Mouse (Mus musculus): ENCODE measurements around the gene Ptpn3. TPM values are rescaled to one million over a fixed set of nuclear protein-coding genes. Genes with fewer than 3 reads are reported as not detected.

The Ptpn3 gene
- total and polyA plus RNA-seq, 3 experiments, result 4.7 to 8.4 TPM; not detected in 1

DNA sequence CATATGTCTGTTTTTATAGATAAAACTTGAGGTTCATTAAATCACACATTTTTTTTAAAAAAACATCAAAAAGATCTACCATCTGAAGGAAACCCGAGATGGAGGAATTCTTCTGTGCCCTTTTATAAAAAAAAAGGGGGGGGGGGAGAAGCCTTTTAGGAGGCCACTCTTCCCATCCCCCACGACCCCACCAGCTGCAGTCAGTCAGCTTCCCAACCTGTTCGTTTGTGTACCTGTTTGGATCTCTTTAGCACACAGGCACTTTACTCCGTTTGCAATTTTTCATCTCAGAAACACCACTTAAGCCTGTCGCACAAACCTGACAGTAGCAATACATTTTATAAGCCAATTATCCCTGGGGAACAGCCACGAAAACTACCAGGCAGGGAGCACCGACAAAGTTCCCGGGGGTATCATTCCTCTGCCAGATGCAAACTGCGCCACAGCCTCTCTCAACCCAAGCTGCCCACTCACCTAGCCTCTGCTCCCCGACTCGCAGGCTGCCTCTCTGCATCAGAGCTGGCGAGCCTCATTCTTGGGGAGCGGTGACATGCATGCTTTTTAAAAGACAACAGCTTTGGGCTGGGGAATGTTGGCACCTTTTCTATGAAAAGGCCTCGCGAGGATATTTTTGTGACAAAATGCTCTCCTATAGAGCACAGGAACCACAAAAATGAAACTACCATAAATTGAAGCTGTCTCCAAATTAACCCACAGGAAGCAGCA lies 160.5 kb downstream of the Ptpn3 start:
- Histone ChIP-seq H3K27me3 (ENCODE audit: control insufficient read depth in 1 of 2, insufficient read depth in 2 of 2, low read length in 2 of 2) (no peaks in the 10 kb centered on the region; a peak in 2 of 4 replicates), H3K36me3 (ENCODE audit: control insufficient read depth in 1 of 2, insufficient read depth in 2 of 2, low read length in 2 of 2) (no peaks in the 10 kb centered on the region), H3K9ac (ENCODE audit: control insufficient read depth, low read depth, low read length, poor library complexity, severe bottlenecking) (no peak overlapping the region), H3K9me3 (replicated peaks; ENCODE audit: insufficient read depth, low read length) (no peaks in the 10 kb centered on the region), H3K27ac (ENCODE audit: control insufficient read depth, low read depth, low read length) (no peak overlapping the region), H3K4me3 (ENCODE audit: control insufficient read depth in 1 of 2, insufficient read depth in 1 of 2, low read depth in 2 of 2, low read length in 2 of 2) (no peak overlapping the region), H3K4me1 (ENCODE audit: control insufficient read depth in 1 of 2, insufficient read depth in 2 of 2, low read length in 2 of 2) (no peaks in the 10 kb centered on the region), H3K79me2 (ENCODE audit: control insufficient read depth, insufficient read depth, low read length, poor library complexity) (no peaks in the 10 kb centered on the region)
- no peak for TF ChIP-seq ZKSCAN1 (IDR thresholded peaks at IDR 0.05; ENCODE audit: low read depth, low read length)
- TF ChIP-seq NELFE (IDR thresholded peaks at IDR 0.05; ENCODE audit: low read depth, low read length), result no peak
- TF ChIP-seq TCF12 (IDR thresholded peaks at IDR 0.05; ENCODE audit: low read depth, low read length), result no peak
- no peak for TF ChIP-seq POLR2AphosphoS5 (IDR thresholded peaks at IDR 0.05; ENCODE audit: borderline replicate concordance, low read depth, low read length)
- TF ChIP-seq ZC3H11A (IDR thresholded peaks at IDR 0.05; ENCODE audit: low read depth, low read length), result no peak
- no peak for TF ChIP-seq USF1 (IDR thresholded peaks at IDR 0.05; ENCODE audit: low read depth, low read length)
- no peak for TF ChIP-seq TBP (IDR thresholded peaks at IDR 0.05; ENCODE audit: low read depth, low read length)
- TF ChIP-seq MEF2A (IDR thresholded peaks at IDR 0.05; ENCODE audit: extremely low read depth, insufficient replicate concordance, low read depth, low read length, poor library complexity, severe bottlenecking), result no peak
- TF ChIP-seq EP300 (IDR thresholded peaks at IDR 0.05; ENCODE audit: low read depth in 1 of 2, low read length in 2 of 2), result no peak
- TF ChIP-seq UBTF (IDR thresholded peaks at IDR 0.05; ENCODE audit: borderline replicate concordance, insufficient read depth, low read depth, low read length), result no peak
- TF ChIP-seq BHLHE40 (IDR thresholded peaks at IDR 0.05; ENCODE audit: borderline replicate concordance, low read depth, low read length), result no peak
- no peak for TF ChIP-seq GABPA (IDR thresholded peaks at IDR 0.05; ENCODE audit: low read depth, low read length)
- no peak for TF ChIP-seq MYC (IDR thresholded peaks at IDR 0.05; ENCODE audit: low read depth, low read length)
- no peak for TF ChIP-seq TAL1 (IDR thresholded peaks at IDR 0.05; ENCODE audit: low read length)
- no peak for TF ChIP-seq POLR2A (IDR thresholded peaks at IDR 0.05; ENCODE audit: control insufficient read depth in 1 of 2, insufficient read depth in 1 of 2, low read depth in 1 of 2, low read length in 2 of 2, poor library complexity in 1 of 2)
- TF ChIP-seq MAX (IDR thresholded peaks at IDR 0.05; ENCODE audit: low read length), result no peak
- no peak for TF ChIP-seq KAT2A (conservative IDR thresholded peaks at IDR 0.05; ENCODE audit: low read depth, low read length)
- TF ChIP-seq SMC3 (IDR thresholded peaks at IDR 0.05; ENCODE audit: low read depth, low read length), result no peak
- no peak for TF ChIP-seq CHD1 (IDR thresholded peaks at IDR 0.05; ENCODE audit: low read depth, low read length)
- DNase-seq (ENCODE audit: low read depth, low spot score), result no peak

Other genes with a start within 250 kb of the Ptpn3 start
- not detected in 2 replicates for gene Epb41l4b, start 158.4 kb downstream of the Ptpn3 start, total RNA-seq (2012; rRNA removed)
- gene Epb41l4b, start 158.4 kb downstream of the Ptpn3 start, polyA plus RNA-seq (2012; ENCODE audit: insufficient read depth in 1 of 2, insufficient read length in 2 of 2, low read depth in 1 of 2, low replicate concordance in 2 of 2, missing spikeins in 1 of 2), result not detected
- gene Palm2, start 132.4 kb upstream of the Ptpn3 start, total RNA-seq (2012; rRNA removed), result not detected in 2 replicates
- gene Palm2, start 132.4 kb upstream of the Ptpn3 start, polyA plus RNA-seq (2012; ENCODE audit: insufficient read depth in 1 of 2, insufficient read length in 2 of 2, low read depth in 1 of 2, low replicate concordance in 2 of 2, missing spikeins in 1 of 2), result not detected